Mouse (Mus musculus) testis, adult 2 months (tissue): ENCODE measurements around the gene Emp1.

ENCODE experiments used
- CTCF ChIP-seq: fragments of 200-500 bp; IDR thresholded peaks from 2 replicates; pipeline ENCODE4 v1.5.1; 2012; ENCODE audit warnings: low read depth, mild to moderate bottlenecking, inconsistent platforms, low read length, moderate library complexity; ENCODE audit not compliant: control insufficient read depth, insufficient read depth, insufficient replicate concordance
- POLR2A ChIP-seq: fragments of 200-500 bp; IDR thresholded peaks from 2 replicates; pipeline ENCODE4 v1.6.1; 2012; ENCODE audit warnings: low read depth, mild to moderate bottlenecking, inconsistent platforms, low read length, moderate library complexity; ENCODE audit not compliant: control insufficient read depth

- TF ChIP-seq POLR2A = no peak
- TF ChIP-seq CTCF = no peak
These were observed 68.2 kb downstream of the Emp1 start for GRCm38 (mm10) chr6:135430441-135430970.
